Mouse (Mus musculus) small intestine, adult 2 months (tissue): ENCODE results near the gene Soat2.

ENCODE experiments used
- CTCF ChIP-seq: fragments of 200-500 bp; IDR thresholded peaks from 2 replicates; pipeline ENCODE4 v1.5.1; 2012; ENCODE audit warnings: low read depth, mild to moderate bottlenecking, control low read depth, inconsistent platforms, low read length, moderate library complexity, mixed read lengths; ENCODE audit not compliant: insufficient replicate concordance, insufficient read length; ENCODE audit errors: extremely low read depth
- POLR2A ChIP-seq: fragments of 200-500 bp; IDR thresholded peaks from 2 replicates; pipeline ENCODE4 v1.6.1; 2012; ENCODE audit warnings: low read depth, mild to moderate bottlenecking, control low read depth, inconsistent platforms, low read length, moderate library complexity

- TF ChIP-seq POLR2A (no peak), CTCF (peak; percentile 78; the same call in 1 of the 2 replicates)
Measured at GRCm38 (mm10) chr15:102107689-102108573, 42.4 kb upstream of the Soat2 start.
